Mouse (Mus musculus) heart, postnatal 36 days (tissue): Measurements from ENCODE around the gene Igf2bp3. TPM values are rescaled to one million over a fixed set of nuclear protein-coding genes. Genes with fewer than 3 reads are reported as not detected.

Experiments used
- DNase-seq, 2 experiments: peaks; one replicate each; pipeline ENCODE4 v3.0.0; 2021 to 2022
- intact Hi-C: fragments of 180-260 bp; cut with DNase I; formaldehyde crosslinking; loops from one replicate; pipeline ENCODE4 v1.15.1; 2025
- total RNA-seq, 2 experiments: library from RNA; stranded (reverse); gene quantifications; 2 replicates each; pipeline ENCODE4 v1.2.3; 2021

Gene Igf2bp3
- total RNA-seq, 2 experiments from 2014 or later = 0.19 to 0.22 TPM

- intact Hi-C loops = no loop called here
- DNase-seq = no peak
These were observed 20.2 kb downstream of the Igf2bp3 start for GRCm38 (mm10) chr6:49194536-49194935.

- intact Hi-C loops = loop anchor here (5.0 kb wide), 1 partner anchor 132 kb away; no protein-coding TSS in a partner anchor
- peak in 1 of 2 experiments; percentile 24 for DNase-seq
These were observed 25.4 kb downstream of the Igf2bp3 start for GRCm38 (mm10) chr6:49189363-49189762.

DNA sequence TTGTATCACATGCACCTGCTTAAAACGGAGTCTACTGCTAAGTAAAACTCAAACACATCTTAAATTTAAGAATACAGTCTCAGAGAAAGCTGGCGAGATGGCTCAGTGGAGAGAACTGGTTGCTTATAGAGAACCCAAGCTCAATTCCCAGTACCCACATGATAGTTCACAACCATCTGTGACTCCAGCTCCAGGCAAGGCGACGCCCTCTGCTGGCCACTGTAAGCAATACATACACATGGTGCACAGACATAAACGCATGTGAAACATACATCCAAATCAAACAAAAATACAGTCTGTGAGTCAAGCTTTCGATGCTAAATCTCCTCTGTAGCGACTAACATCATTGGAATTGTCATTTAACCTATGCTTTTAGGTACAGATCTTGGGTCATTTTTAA is 27.5 kb downstream of the Igf2bp3 start:
- no peak for DNase-seq

GRCm38 (mm10) chr6:49176018-49176417 is 38.7 kb downstream of the Igf2bp3 start:
- intact Hi-C loops = no loop called here

More for the DNA sequence above, 27.5 kb downstream of the Igf2bp3 start:
- intact Hi-C loops = loop anchor here (5.0 kb wide), 1 partner anchor 130 kb away; no protein-coding TSS in a partner anchor

DNA sequence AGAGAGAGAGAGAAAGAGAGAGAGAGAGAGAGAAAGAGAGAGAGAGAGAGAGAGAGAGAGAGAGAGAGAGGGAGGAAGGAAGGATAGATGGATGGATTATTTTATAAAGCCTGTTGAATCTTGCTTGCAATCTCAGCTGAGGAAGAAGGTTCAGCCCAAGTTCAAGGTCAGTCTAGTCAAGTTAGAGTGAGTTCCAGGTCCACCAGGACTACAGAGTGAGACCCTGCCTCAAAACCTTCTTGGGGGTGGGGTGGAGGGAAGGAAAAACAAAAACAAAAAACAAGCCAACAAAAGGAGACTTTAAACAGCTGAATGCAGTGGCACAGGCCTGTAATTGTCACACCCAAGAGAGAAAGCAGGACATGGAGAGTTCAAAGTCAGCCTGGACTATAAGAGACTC is 40.1 kb downstream of the Igf2bp3 start:
- no peak for DNase-seq
- intact Hi-C loops = no loop called here

More at GRCm38 (mm10) chr6:49176018-49176417, 38.7 kb downstream of the Igf2bp3 start:
- no peak for DNase-seq

DNA sequence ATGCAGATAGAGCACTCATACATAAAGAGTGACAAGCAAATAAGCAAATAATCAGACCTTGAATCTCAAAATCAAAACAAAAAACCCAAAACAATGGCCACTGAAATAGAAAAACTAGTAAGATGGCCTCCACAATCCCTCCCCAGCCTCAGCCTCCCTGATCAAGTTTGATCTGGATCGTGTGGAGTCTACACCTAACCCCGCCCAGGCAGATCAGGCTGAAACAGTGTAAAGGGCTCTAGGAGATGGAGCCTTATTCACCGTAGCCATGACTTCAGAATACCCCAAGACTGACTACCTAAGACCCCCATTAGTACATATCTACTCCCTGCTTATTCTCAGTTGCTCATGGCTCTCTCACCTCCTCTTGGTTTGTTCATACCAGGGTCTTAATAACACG is 41.1 kb downstream of the Igf2bp3 start:
- no peak for DNase-seq
- intact Hi-C loops = no loop called here

DNA sequence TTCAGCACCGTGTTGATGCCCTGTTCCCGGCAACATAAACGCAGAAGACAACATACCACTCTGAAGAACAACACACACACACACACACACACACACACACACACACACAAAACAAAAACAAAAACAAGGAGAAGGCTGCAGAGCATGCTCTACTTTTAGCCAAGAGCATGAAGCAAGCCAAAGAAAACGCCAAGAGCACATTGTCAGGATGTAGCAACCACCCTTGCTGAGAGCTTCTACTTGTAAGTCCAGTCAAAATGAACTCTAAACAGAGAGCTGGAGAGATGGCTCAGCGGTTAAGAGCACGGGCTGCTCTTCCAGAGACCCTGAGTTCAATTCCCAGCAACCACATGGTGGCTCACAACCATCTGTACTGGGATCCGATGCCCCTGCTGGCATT is 41.5 kb downstream of the Igf2bp3 start:
- DNase-seq = no peak
- intact Hi-C loops = no loop called here

- intact Hi-C loops = no loop called here
- DNase-seq = no peak
These were observed 43.5 kb downstream of the Igf2bp3 start for GRCm38 (mm10) chr6:49171216-49171615.

GRCm38 (mm10) chr6:49168648-49169047 is 46.1 kb downstream of the Igf2bp3 start:
- intact Hi-C loops = no loop called here
- no peak for DNase-seq

DNA sequence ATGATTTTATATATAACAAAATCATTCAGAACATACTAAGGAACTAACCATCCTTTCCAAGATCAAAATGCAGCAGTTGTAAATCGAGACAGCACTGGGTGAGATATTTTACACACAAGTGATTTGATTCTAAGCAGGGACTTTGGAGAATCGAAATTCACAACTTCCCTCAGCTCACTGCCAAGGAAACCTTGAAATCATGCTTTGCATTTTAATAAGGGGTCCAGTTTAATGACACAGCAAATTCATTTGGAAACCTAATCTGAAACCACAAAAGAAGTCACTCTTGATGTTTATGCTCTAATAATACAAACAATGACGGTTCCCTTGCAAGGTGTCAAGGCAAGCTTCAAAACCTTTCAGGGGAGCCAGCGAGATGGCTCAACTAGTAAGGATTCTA is 47.4 kb downstream of the Igf2bp3 start:
- no peak for DNase-seq
- intact Hi-C loops = no loop called here

- intact Hi-C loops = no loop called here
- no peak for DNase-seq
These were observed 48.4 kb downstream of the Igf2bp3 start for GRCm38 (mm10) chr6:49166318-49166717.

GRCm38 (mm10) chr6:49165855-49166254 is 48.9 kb downstream of the Igf2bp3 start:
- intact Hi-C loops = no loop called here
- DNase-seq = no peak

- no peak for DNase-seq
- intact Hi-C loops = no loop called here
These were observed 49.7 kb downstream of the Igf2bp3 start for GRCm38 (mm10) chr6:49165101-49165500.

DNA sequence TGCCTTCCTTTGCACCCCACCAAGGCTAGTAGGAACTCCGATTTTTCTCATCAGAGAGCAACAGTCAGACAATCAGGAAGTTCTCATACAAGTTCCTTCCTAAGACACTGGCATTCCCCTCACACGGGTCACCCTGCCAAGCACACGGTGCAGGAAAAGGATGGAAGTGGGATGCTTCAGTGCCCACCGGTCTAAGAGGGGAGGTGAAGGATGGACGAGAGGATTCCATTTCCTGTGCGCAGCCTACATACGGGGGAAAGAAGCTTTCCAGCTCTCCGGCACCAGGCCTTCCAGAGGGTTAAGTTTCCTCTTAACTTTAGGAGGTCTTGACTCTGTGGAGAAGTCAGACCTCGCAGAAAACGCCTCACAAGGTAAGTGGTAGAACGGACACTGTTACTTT is 50.1 kb downstream of the Igf2bp3 start:
- no peak for DNase-seq
- intact Hi-C loops = no loop called here

DNA sequence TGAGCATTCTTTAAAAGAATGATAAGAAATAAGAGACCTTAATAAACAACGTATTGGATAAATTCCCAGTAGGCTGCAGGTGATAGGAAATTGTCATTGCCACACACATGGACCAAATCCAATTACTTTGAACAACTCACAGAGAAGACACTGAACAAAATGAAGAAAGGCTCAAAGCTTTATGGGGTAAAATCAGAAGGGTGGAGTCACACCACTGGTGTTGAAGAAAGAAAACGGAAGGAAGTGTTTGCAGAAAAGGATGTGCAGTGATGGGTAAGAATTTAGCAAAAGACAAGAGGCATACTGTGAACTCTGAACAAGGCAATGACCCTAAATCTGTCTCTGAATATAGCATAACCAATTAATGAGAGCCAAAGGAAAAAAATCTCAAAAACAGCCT is 54.8 kb downstream of the Igf2bp3 start:
- intact Hi-C loops = no loop called here
- DNase-seq = no peak

DNA sequence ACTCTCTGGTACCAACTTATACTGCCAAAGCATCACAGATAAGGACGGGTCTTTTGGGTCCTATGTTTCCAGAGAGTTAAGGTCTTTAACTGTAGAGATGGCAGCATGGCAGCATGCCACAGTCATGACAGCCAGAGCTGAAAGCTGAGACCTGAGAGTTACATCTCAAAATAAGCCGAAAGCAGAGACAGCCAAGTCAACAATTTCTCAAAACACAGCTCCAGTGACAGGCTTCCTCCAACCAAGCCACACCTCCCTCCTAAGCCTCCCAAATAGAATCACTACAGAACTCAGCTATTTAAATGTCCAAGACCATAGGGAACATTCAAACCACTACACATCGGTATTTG is 58.0 kb downstream of the Igf2bp3 start:
- intact Hi-C loops = no loop called here
- no peak for DNase-seq

GRCm38 (mm10) chr6:49156170-49156825 is 58.5 kb downstream of the Igf2bp3 start:
- intact Hi-C loops = no loop called here
- no peak for DNase-seq

DNA sequence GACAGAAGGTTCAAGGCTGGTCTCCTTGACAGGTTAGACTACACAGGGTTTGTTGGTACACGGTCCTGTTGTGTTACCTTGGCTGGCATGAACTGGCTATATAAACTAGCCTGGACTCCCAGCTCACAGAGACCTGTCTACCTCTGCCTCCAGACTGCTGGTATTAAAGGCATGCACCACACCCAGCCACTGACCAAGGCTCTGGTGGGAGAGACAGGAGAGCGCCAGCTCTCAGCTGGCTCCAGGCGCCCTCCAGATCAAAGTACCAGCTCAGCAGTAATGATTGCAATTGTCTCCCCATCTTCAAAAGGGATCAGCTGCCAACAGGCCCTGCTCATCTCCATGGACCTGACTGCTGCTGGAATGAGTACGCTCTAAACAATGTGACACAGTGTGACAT is 63.3 kb downstream of the Igf2bp3 start:
- intact Hi-C loops = no loop called here
- DNase-seq = no peak

DNA sequence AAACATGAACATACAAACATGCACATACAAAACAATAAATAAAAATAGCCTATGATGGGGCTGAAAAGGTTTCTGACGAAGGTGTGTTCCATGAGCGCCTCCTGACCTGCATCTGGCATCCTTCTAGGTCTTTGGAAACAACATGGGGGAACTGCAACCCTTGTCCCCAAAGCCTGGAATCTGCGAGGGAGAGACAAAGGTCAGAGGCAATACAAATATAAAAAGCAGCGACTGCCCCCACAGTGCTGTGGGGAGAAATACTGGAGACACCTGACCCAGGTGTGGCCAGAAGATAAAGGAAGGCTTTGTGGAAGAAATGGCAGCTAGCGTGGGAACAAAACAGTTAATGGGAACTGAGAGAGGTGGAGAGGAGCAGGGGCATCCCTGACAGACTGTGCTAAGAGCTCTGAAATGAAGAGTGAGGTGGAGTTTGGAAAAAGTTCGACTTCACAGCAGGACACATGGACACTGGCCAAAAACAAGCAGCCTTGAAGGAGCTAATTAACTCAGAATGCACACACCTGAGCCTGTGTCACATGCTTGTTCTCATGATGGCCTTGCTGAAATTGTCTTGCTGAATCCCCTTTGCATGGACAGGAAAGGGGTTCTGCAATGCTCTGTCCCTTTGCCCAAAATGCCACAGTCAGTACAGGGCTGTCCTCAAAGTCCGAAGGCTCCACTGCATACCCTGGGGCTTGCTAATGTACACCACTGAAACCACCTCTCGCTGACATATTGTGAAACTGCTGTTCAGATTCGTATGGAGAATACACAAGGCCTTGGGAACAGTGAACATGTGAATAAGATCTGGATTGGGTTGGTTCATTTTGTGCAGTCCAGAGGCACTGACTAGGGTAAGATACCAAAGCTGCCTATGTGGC is 64.2 kb downstream of the Igf2bp3 start:
- no peak for DNase-seq

DNA sequence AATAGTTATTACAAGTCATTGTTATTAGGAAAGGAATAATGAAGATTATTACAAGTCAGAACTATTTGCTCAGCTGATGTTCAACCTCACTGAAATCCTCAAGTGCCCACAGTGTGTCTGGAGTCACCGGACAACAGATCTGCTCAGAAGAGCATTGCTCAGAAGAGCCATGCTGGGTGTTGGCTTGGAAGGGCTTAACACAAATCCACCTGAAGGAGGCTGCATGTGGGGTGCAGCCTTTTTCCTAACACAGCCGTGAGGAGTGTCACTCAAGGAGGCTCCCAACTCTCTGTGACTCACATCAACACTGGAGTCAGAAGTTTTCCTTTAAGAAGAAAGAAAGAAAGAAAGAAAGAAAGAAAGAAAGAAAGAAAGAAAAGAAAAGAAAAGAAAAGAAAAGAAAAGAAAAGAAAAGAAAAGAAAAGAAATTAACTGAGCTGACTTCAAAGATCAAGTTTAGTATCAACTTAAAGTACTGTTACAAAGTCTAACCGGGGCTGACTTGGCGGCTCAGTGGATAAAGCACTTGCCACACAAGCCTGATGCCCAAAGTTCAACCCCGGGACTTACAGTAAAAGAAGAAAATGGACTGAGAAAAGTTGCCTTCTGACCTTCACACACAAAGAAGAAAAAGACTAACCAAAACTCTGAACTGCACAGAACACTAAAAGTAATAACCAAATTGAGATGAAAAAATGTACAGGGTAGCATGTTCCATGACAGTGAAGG is 65.4 kb downstream of the Igf2bp3 start:
- DNase-seq = no peak
- intact Hi-C loops = no loop called here

More for the DNA sequence above, 64.2 kb downstream of the Igf2bp3 start:
- intact Hi-C loops = no loop called here

GRCm38 (mm10) chr6:49148781-49149180 is 66.0 kb downstream of the Igf2bp3 start:
- no peak for DNase-seq
- intact Hi-C loops = no loop called here
